Mouse (Mus musculus): ENCODE results near the gene Eif4ebp2.

Eif4ebp2 gene

GRCm38 (mm10) chr10:61383715-61384047 lies 68.8 kb downstream of the Eif4ebp2 start:
- CTCF ChIA-PET: interaction anchor here (0.5 kb wide), 1 partner anchor 48 kb away, joined by 3 read pairs; no protein-coding TSS in a partner anchor

GRCm38 (mm10) chr10:61383021-61383714 lies 69.3 kb downstream of the Eif4ebp2 start, which contains the start of gene Pald1:
Gene Pald1, minus strand, starts transcription at chr10:61383530.
- CTCF ChIA-PET: interaction anchor here (0.6 kb wide), 1 partner anchor 293 kb away, joined by 3 read pairs; no protein-coding TSS in a partner anchor

- CTCF ChIA-PET: interaction anchor here (0.6 kb wide), 2 partner anchors 292 to 441 kb away, joined by 3 to 12 read pairs; no protein-coding TSS in a partner anchor
Observed at GRCm38 (mm10) chr10:61382281-61382731, 70.2 kb downstream of the Eif4ebp2 start.

- CTCF ChIA-PET: no interaction called here
Observed at GRCm38 (mm10) chr10:61381823-61382222, 70.6 kb downstream of the Eif4ebp2 start.

DNA sequence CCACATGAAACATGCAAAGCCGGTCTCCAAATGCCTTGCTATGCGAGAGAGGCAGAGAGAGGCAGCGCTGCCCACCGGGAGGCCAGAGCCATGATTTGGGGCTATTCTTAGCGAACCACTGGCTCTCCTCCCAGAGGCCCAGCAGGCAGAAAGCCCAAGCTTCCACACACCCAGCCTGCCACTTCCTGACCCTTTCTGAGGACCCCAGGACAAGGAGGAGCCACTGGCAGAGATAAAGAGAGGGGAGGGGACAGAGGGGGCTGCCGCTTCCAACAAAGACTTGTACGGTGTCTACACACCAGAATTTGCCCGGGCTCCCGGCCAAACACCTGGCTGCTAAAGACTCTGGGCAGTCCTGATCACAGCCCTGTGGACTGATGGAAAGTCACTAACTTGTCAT lies 72.3 kb downstream of the Eif4ebp2 start:
- CTCF ChIA-PET: no interaction called here

GRCm38 (mm10) chr10:61379340-61380040 lies 73.0 kb downstream of the Eif4ebp2 start:
- CTCF ChIA-PET: no interaction called here

GRCm38 (mm10) chr10:61378698-61379097 lies 73.8 kb downstream of the Eif4ebp2 start:
- CTCF ChIA-PET: no interaction called here
